In the genomic region with DNA sequence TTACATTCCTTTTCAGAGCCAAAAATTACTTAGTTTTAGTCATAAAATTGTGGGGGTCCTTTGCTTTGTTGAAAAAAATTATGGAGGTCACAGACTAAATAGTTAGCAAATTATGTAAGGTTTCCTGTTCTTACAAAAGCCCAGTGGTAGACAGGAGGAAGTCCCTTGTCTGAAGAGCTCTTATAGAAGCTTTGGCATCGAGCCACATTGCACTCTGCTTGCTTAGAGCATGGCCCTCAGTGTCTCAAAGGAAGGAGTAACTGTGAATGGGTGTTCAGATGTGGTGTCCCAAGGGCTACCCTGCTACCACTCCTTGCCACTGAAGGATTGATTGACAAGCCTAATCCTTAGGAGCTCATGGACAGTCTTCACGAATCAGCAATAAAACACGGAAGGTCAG, we compare ENCODE assay signal across 11 mouse cellular contexts. TPM values are rescaled to one million over a fixed set of nuclear protein-coding genes. Genes with fewer than 3 reads are reported as not detected.
DNase-seq lines count a peak whose midpoint lies in the region; ATAC-seq and TF ChIP-seq lines count a peak whose summit lies in the region.
"Had no signal": no experiment of that assay in that cellular context is flagged by ENCODE, and none has a peak within 500 bp of the region (broad histone marks: within the 10 kb centered on the region; RNA-seq: fewer than 3 reads in every experiment).

No protein-coding gene starts in this region.

- H3K4me2 ChIP-seq in hindbrain, embryonic 13.5 days = no peak overlapping the region

- H3K36me3 ChIP-seq in hindbrain, embryonic 13.5 days = no peaks in the 10 kb centered on the region

- no peak for TF ChIP-seq POLR2A in cerebellum, adult 2 months (IDR thresholded peaks at IDR 0.05; ENCODE audit: borderline replicate concordance, insufficient read depth, low read length)

- H3K4me1 ChIP-seq in hindbrain, embryonic 13.5 days (replicated peaks) = no peaks in the 10 kb centered on the region
- H3K4me1 ChIP-seq in cerebellum, adult 2 months (ENCODE audit: control insufficient read depth, insufficient read depth, low read length) = no peaks in the 10 kb centered on the region

- no peak overlapping the region for H3K9ac ChIP-seq in hindbrain, embryonic 13.5 days
- H3K9ac ChIP-seq: liver, postnatal 0 days had no signal

- no peak overlapping the region for H3K27ac ChIP-seq in hindbrain, embryonic 13.5 days
- H3K27ac ChIP-seq in cerebellum, adult 2 months (ENCODE audit: insufficient read depth, low read length) = no peak overlapping the region
- H3K27ac ChIP-seq: gastrocnemius, adult 2 months; stomach, postnatal 0 days had no signal

- peak; percentile 13 for DNase-seq in gastrocnemius, postnatal 14 days
- DNase-seq in gastrocnemius, adult 8-10 months (ENCODE audit: low spot score in 2 of 2) = no peak
- peak; percentile 40 for DNase-seq in right cerebral cortex, postnatal 14 days
- DNase-seq in right cerebral cortex, adult 2 months (ENCODE audit: low spot score in 2 of 2) = no peak
- peak; percentile 75 for DNase-seq in kidney, postnatal 10 days
- DNase-seq in cerebellum, adult 2 months = no peak
- DNase-seq: gastrocnemius, adult 2 months; liver, postnatal 0 days had no signal

- H3K27me3 ChIP-seq in hindbrain, embryonic 13.5 days = no peaks in the 10 kb centered on the region
- no peaks in the 10 kb centered on the region for H3K27me3 ChIP-seq in cerebellum, adult 2 months (ENCODE audit: control insufficient read depth, insufficient read depth, low read length)

- WGBS in hindbrain, embryonic 13.5 days = 77% methylated on average over 3 of the region's 3 CpGs
- 74% methylated on average over 3 of the region's 3 CpGs for WGBS in cerebellum, adult 2 months

- no peak for TF ChIP-seq CTCF in cerebellum, adult 2 months (IDR thresholded peaks at IDR 0.05; ENCODE audit: borderline replicate concordance, insufficient read depth, low read depth, low read length)

- H3K4me3 ChIP-seq in hindbrain, embryonic 13.5 days = no peak overlapping the region
- no peak overlapping the region for H3K4me3 ChIP-seq in cerebellum, adult 2 months (replicated peaks; ENCODE audit: insufficient read depth, low read depth, low read length)
- H3K4me3 ChIP-seq: gastrocnemius, adult 2 months had no signal

- intact Hi-C loops in gastrocnemius, postnatal 14 days (cut with DNase I; ENCODE audit: low total_unique reads) = no loop called here

- no peaks in the 10 kb centered on the region for H3K9me3 ChIP-seq in hindbrain, embryonic 13.5 days

- ATAC-seq in megakaryocyte progenitor cell, adult 5-6 weeks (replicated peaks; ENCODE audit: poor library complexity) = peak; percentile 74
- no peak for ATAC-seq in hindbrain, embryonic 13.5 days (ENCODE audit: low FRiP score)
- ATAC-seq: liver, postnatal 0 days had no signal

RNA-seq across cellular contexts. Expression of a gene that starts 25.3 kb away (rescaled TPM):
- total RNA-seq in gastrocnemius, postnatal 14 days (2021) = 1 to 10 TPM in 1 of 2 experiments, under 1 TPM in 1; 1.00 to 1.2 TPM
- total RNA-seq in gastrocnemius, adult 8-10 months (2022) = 1 to 10 TPM in 3 of 4 experiments, under 1 TPM in 1; 0.63 to 2.2 (median 1.3) TPM
- total RNA-seq in megakaryocyte progenitor cell, adult 5-6 weeks (2015) = 0.27 TPM in 1 of 2 replicates, not detected in the other
- not detected in 2 replicates for total RNA-seq in megakaryocyte progenitor cell, adult 5-6 weeks (2017)
- 2.1 and 2.8 TPM in 2 replicates for polyA plus RNA-seq in hindbrain, embryonic 13.5 days (2015; fragmentation: Nextera tagmentation; extraction: Ambion mirVana)
- polyA plus RNA-seq in cerebellum, adult 2 months (2012; rRNA removed) = 1.1 and 1.2 TPM in 2 replicates

RNA-seq across cellular contexts. Expression of a gene that starts 40.8 kb away (rescaled TPM):
- 10 to 100 TPM; 96.0 to 96.9 TPM for total RNA-seq in gastrocnemius, postnatal 14 days (2021)
- 100 to 1,000 TPM in 3 of 4 experiments, 10 to 100 TPM in 1; 92.8 to 127 (median 113) TPM for total RNA-seq in gastrocnemius, adult 8-10 months (2022)
- 134 and 151 TPM in 2 replicates for total RNA-seq in megakaryocyte progenitor cell, adult 5-6 weeks (2015)
- total RNA-seq in megakaryocyte progenitor cell, adult 5-6 weeks (2017) = 19.3 and 29.4 TPM in 2 replicates
- polyA plus RNA-seq in hindbrain, embryonic 13.5 days (2015; fragmentation: Nextera tagmentation; extraction: Ambion mirVana) = 340 and 342 TPM in 2 replicates
- 359 TPM in 2 replicates for polyA plus RNA-seq in cerebellum, adult 2 months (2012; rRNA removed)

RNA-seq across cellular contexts. Expression of a gene that starts 40.8 kb away (rescaled TPM):
- 1 to 10 TPM; 2.6 to 2.7 TPM for total RNA-seq in gastrocnemius, postnatal 14 days (2021)
- total RNA-seq in gastrocnemius, adult 8-10 months (2022) = 1 to 10 TPM; 1.6 to 3.3 (median 3.0) TPM
- 3.4 and 4.1 TPM in 2 replicates for total RNA-seq in megakaryocyte progenitor cell, adult 5-6 weeks (2015)
- 0.10 and 2.4 TPM in 2 replicates for total RNA-seq in megakaryocyte progenitor cell, adult 5-6 weeks (2017)
- polyA plus RNA-seq in hindbrain, embryonic 13.5 days (2015; fragmentation: Nextera tagmentation; extraction: Ambion mirVana) = 12.4 and 14.7 TPM in 2 replicates
- polyA plus RNA-seq in cerebellum, adult 2 months (2012; rRNA removed) = 9.7 and 10.3 TPM in 2 replicates

RNA-seq across cellular contexts. Expression of a gene that starts 42.0 kb away (rescaled TPM):
- under 1 TPM in 1 of 2 experiments, not detected in 1; 0.09 TPM for total RNA-seq in gastrocnemius, postnatal 14 days (2021)
- under 1 TPM in 1 of 4 experiments, not detected in 3; 0.11 TPM for total RNA-seq in gastrocnemius, adult 8-10 months (2022)
- 0.39 TPM in 1 of 2 replicates, not detected in the other for total RNA-seq in megakaryocyte progenitor cell, adult 5-6 weeks (2015)
- not detected in 2 replicates for total RNA-seq in megakaryocyte progenitor cell, adult 5-6 weeks (2017)
- polyA plus RNA-seq in hindbrain, embryonic 13.5 days (2015; fragmentation: Nextera tagmentation; extraction: Ambion mirVana) = not detected in 2 replicates
- not detected in 2 replicates for polyA plus RNA-seq in cerebellum, adult 2 months (2012; rRNA removed)
- total RNA-seq: gastrocnemius, adult 2 months had no signal
- polyA plus RNA-seq: liver, postnatal 0 days had no signal

RNA-seq across cellular contexts. Expression of a gene that starts 42.7 kb away (rescaled TPM):
- 10 to 100 TPM; 29.7 to 37.4 TPM for total RNA-seq in gastrocnemius, postnatal 14 days (2021)
- total RNA-seq in gastrocnemius, adult 8-10 months (2022) = 10 to 100 TPM; 29.8 to 36.3 (median 35.5) TPM
- total RNA-seq in megakaryocyte progenitor cell, adult 5-6 weeks (2015) = 73.4 and 77.3 TPM in 2 replicates
- 24.4 and 31.2 TPM in 2 replicates for total RNA-seq in megakaryocyte progenitor cell, adult 5-6 weeks (2017)
- polyA plus RNA-seq in hindbrain, embryonic 13.5 days (2015; fragmentation: Nextera tagmentation; extraction: Ambion mirVana) = 193 and 201 TPM in 2 replicates
- 94.0 and 96.5 TPM in 2 replicates for polyA plus RNA-seq in cerebellum, adult 2 months (2012; rRNA removed)

Comparison
In these comparisons a context has a peak if more than half of its experiments do, and no peak if none do; other contexts are left out.
1. DNase-seq: peak in gastrocnemius, postnatal 14 days (single experiment), right cerebral cortex, postnatal 14 days (single experiment) and kidney, postnatal 10 days (single experiment); none in gastrocnemius, adult 8-10 months (0 of 2), right cerebral cortex, adult 2 months (0 of 2) and cerebellum, adult 2 months (0 of 2).